Mouse (Mus musculus): ENCODE measurements around the gene Gm16253. TPM values are rescaled to one million over a fixed set of nuclear protein-coding genes. Genes with fewer than 3 reads are reported as not detected.
"Not testable (repeated sequence)": the region's sequence is repeated elsewhere in the genome, so short reads cannot be mapped to it uniquely, and the experiment has no call there.

The Gm16253 gene
- polyA plus RNA-seq, 1 experiment from 2014 or later = 0.78 TPM

DNA sequence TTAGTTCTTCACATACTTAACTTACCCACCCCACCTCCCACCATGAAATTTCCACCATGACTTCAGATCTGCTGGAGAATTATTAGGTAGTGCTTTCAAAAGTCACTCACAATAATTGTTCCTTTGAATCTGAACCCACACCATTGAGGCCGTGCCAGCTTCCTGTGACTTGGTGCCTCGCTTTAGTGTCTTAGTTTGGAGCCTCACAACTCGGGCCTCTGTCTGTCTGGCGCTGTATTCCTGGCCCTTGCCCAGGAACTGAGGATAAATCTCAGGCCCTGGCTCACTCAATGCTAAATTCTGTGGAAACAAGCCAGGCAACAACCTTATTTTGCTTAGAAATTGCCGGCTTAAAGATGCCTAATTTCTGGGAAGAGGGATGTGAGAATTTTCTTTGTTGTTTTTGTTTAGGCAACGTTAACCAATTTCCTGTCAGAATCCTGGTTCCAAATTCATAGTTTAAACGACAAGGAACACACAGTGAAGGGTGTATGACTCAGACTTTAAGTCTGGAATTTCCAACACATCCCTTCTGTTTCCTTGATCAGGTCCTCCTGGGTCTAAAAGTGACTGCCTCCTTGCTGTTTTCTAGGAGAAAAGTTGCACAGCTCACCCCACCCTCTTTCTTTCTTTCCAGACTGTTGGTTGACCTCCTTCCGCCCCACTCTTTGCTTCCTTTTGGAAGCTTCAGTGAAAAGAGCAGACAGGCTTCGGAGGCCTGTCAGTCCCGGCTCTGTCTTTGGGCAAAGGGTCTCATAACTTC is 25.3 kb downstream of the Gm16253 start:
- peaks cover 7% of the 10 kb centered on the region; the same call in 1 of the 2 replicates for H3K4me1 ChIP-seq (ENCODE audit: insufficient read depth, low read depth, low read length)
- peak overlapping the region; percentile 89 for H3K27ac ChIP-seq (ENCODE audit: low read length)
- H3K36me3 ChIP-seq (ENCODE audit: insufficient read depth, low read length) = no peaks in the 10 kb centered on the region
- no peak for TF ChIP-seq CTCF (IDR thresholded peaks at IDR 0.05)
- TF ChIP-seq EP300 (IDR thresholded peaks at IDR 0.05) = no peak
- H3K27me3 ChIP-seq (replicated peaks; ENCODE audit: insufficient read depth, low read length) = no peaks in the 10 kb centered on the region
- no peaks in the 10 kb centered on the region for H3K9me3 ChIP-seq (ENCODE audit: low read length)
- ATAC-seq = no peak
- H3K4me2 ChIP-seq (replicated peaks; ENCODE audit: low read depth, low read length) = peak overlapping the region; percentile 70
- peak; percentile 67 for DNase-seq (ENCODE audit: low spot score)
- peak overlapping the region; percentile 61 for H3K4me3 ChIP-seq (ENCODE audit: low read depth, low read length)
- 28% methylated on average over 10 of the region's 10 CpGs for WGBS
- peak overlapping the region; percentile 35; the same call in 1 of the 2 replicates for H3K9ac ChIP-seq (replicated peaks; ENCODE audit: low read depth)

DNA sequence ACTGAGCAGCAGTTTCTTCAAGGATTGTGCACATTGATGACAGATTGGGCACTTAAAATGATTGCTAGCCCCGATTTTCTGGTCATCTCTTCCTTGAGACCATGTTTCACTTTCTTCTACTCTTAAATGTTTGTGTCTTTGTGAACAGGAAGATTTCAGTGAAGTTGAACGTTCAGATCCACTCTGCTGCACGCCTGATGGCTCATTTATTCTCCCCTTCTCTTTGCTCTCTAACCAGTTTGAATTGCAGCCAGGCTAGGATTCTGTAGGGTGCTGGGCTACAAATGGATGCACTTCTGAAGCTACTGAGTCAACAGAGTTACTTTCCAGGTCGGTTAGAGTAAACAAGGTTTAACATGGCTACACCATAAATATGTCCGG is 25.9 kb downstream of the Gm16253 start:
- Histone ChIP-seq H3K9ac (replicated peaks; ENCODE audit: low read depth) (0 out of 2 replicates have a peak overlapping the region, but pooled peaks have one; percentile 34), H3K27me3 (replicated peaks; ENCODE audit: insufficient read depth, low read length) (no peaks in the 10 kb centered on the region), H3K4me1 (ENCODE audit: insufficient read depth, low read depth, low read length) (0 out of 2 replicates have a peak, but pooled peaks cover 2% of the 10 kb centered on the region), H3K4me3 (ENCODE audit: low read depth, low read length) (peak overlapping the region; percentile 61), H3K27ac (ENCODE audit: low read length) (peak overlapping the region; percentile 89), H3K9me3 (ENCODE audit: low read length) (no peaks in the 10 kb centered on the region), H3K36me3 (ENCODE audit: insufficient read depth, low read length) (no peaks in the 10 kb centered on the region), H3K4me2 (replicated peaks; ENCODE audit: low read depth, low read length) (peak overlapping the region; percentile 70)
- no peak for ATAC-seq
- TF ChIP-seq CTCF (IDR thresholded peaks at IDR 0.05) (no peak), EP300 (IDR thresholded peaks at IDR 0.05) (no peak)
- no peak for DNase-seq (ENCODE audit: low spot score)
- 17% methylated on average over 5 of the region's 5 CpGs for WGBS

DNA sequence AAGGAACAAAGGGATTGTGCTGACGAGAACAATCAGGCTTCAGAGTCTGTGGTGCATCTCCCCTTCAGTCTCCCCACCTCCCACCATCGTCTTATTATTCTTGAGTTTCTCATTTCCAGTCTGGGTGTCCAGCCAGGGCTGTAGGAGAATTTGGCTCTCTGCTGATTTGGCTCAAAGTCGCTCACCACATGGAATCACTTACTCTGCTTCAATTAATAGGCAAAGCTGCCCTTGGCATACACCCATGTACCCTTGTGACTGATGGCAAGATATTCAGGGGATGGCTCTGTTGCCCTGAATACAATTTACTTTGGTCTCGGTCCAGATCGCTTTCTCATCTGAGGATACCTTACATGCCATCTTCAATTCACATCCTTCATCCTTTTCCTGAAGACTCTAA is 26.5 kb downstream of the Gm16253 start:
- Histone ChIP-seq H3K4me1 (ENCODE audit: insufficient read depth, low read depth, low read length) (no peaks in the 10 kb centered on the region), H3K36me3 (ENCODE audit: insufficient read depth, low read length) (no peaks in the 10 kb centered on the region), H3K4me2 (replicated peaks; ENCODE audit: low read depth, low read length) (no peak overlapping the region), H3K4me3 (ENCODE audit: low read depth, low read length) (no peak overlapping the region), H3K9ac (replicated peaks; ENCODE audit: low read depth) (0 out of 2 replicates have a peak overlapping the region, but pooled peaks have one; percentile 12), H3K9me3 (ENCODE audit: low read length) (no peaks in the 10 kb centered on the region), H3K27me3 (replicated peaks; ENCODE audit: insufficient read depth, low read length) (no peaks in the 10 kb centered on the region), H3K27ac (ENCODE audit: low read length) (no peak overlapping the region)
- peak; percentile 13 for DNase-seq (ENCODE audit: low spot score)
- WGBS = 56% methylated on average over 5 of the region's 5 CpGs
- TF ChIP-seq CTCF (IDR thresholded peaks at IDR 0.05) (no peak), EP300 (IDR thresholded peaks at IDR 0.05) (no peak)
- ATAC-seq = no peak

DNA sequence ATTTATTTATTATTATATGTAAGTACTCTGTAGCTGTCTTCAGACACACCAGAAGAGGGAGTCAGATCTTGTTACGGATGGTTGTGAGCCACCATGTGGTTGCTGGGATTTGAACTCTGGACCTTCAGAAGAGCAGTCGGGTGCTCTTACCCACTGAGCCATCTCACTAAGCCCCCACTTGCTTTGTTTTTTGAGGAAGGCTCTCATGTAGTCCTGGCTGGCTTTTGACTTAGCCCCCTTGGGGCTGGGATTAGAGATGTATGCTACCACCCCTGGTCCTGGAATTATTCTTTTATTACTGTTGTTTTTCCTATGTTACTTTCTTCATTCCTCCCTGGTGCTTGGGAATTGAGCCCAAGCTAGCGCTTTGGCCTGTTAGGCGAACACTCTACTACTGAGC is 29.2 kb downstream of the Gm16253 start:
- ATAC-seq; H3K36me3 ChIP-seq (ENCODE audit: insufficient read depth, low read length); H3K27me3 ChIP-seq (replicated peaks; ENCODE audit: insufficient read depth, low read length); H3K9me3 ChIP-seq (ENCODE audit: low read length); H3K4me3 ChIP-seq (ENCODE audit: low read depth, low read length); H3K27ac ChIP-seq (ENCODE audit: low read length); H3K4me2 ChIP-seq (replicated peaks; ENCODE audit: low read depth, low read length); DNase-seq (ENCODE audit: low spot score); H3K4me1 ChIP-seq (ENCODE audit: insufficient read depth, low read depth, low read length); H3K9ac ChIP-seq (replicated peaks; ENCODE audit: low read depth): not testable (repeated sequence)
- 87% methylated on average over 3 of the region's 4 CpGs for WGBS

DNA sequence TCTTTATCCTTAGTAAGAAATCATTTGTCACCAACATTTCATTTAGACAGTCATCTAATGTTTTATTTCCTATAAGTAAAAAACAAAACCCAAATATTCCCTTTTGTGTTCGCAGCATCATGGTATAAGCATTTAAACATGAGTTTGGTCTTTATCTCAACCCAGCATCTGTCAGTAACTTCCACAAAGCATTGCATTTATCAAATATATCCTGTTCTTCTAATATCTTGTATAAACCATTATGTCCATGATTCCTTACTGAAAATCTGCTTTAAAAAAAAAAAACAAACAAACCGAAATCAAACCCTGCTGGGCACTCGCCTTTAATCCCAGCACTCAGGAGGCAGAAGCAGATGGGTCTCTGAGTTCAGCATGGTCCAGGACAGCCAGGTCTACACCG is 29.8 kb downstream of the Gm16253 start:
- Histone ChIP-seq H3K36me3 (ENCODE audit: insufficient read depth, low read length) (no peaks in the 10 kb centered on the region), H3K4me2 (replicated peaks; ENCODE audit: low read depth, low read length) (no peak overlapping the region), H3K9me3 (ENCODE audit: low read length) (no peaks in the 10 kb centered on the region), H3K9ac (replicated peaks; ENCODE audit: low read depth) (no peak overlapping the region), H3K27me3 (replicated peaks; ENCODE audit: insufficient read depth, low read length) (no peaks in the 10 kb centered on the region), H3K27ac (ENCODE audit: low read length) (no peak overlapping the region), H3K4me1 (ENCODE audit: insufficient read depth, low read depth, low read length) (no peaks in the 10 kb centered on the region), H3K4me3 (ENCODE audit: low read depth, low read length) (no peak overlapping the region)
- TF ChIP-seq CTCF (IDR thresholded peaks at IDR 0.05) (no peak), EP300 (IDR thresholded peaks at IDR 0.05) (no peak)
- DNase-seq (ENCODE audit: low spot score) = no peak
- ATAC-seq = no peak
- WGBS = 81% methylated on average over 4 of the region's 4 CpGs

DNA sequence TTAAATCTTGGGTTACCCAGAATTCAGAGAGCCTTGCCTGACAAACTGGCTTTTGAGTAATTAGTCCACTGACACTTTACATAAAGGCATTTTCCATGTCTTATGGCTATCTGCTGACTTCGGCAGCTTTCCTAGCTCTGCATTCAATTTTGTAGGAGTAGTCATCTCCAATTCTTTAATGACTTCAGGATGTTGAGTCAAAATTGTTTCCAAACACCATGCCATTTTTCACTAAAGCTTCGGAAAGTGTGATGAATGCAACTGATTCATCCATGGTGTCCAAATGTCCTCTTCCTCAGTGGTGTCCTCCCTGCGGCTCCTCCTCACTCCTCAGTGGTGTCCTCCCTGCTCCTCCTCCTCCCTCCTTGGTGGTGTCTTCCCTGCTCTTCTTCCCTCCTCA is 41.2 kb downstream of the Gm16253 start:
- peaks cover 20% of the 10 kb centered on the region; the same call in 1 of the 2 replicates for H3K36me3 ChIP-seq (ENCODE audit: insufficient read depth, low read length)
- no peak overlapping the region for H3K4me2 ChIP-seq (replicated peaks; ENCODE audit: low read depth, low read length)
- H3K4me1 ChIP-seq (ENCODE audit: insufficient read depth, low read depth, low read length) = no peaks in the 10 kb centered on the region
- H3K9me3 ChIP-seq (ENCODE audit: low read length) = no peaks in the 10 kb centered on the region
- H3K27me3 ChIP-seq (replicated peaks; ENCODE audit: insufficient read depth, low read length) = no peaks in the 10 kb centered on the region
- H3K4me3 ChIP-seq (ENCODE audit: low read depth, low read length) = no peak overlapping the region
- 93% methylated on average over 3 of the region's 3 CpGs for WGBS
- DNase-seq (ENCODE audit: low spot score) = no peak
- H3K27ac ChIP-seq (ENCODE audit: low read length) = no peak overlapping the region
- ATAC-seq = no peak
- no peak for TF ChIP-seq EP300 (IDR thresholded peaks at IDR 0.05)
- no peak for TF ChIP-seq CTCF (IDR thresholded peaks at IDR 0.05)
- H3K9ac ChIP-seq (replicated peaks; ENCODE audit: low read depth) = no peak overlapping the region

Measured in lung, postnatal 0 days (tissue).